Mouse (Mus musculus) heart, postnatal 4 days (tissue): ENCODE data around the gene Clec4e. TPM values are rescaled to one million over a fixed set of nuclear protein-coding genes. Genes with fewer than 3 reads are reported as not detected.
"Not testable (repeated sequence)": the region's sequence is repeated elsewhere in the genome, so short reads cannot be mapped to it uniquely, and the experiment has no call there.

ENCODE experiments used
- DNase-seq: peaks from one replicate; pipeline ENCODE4 v3.0.0; 2021
- total RNA-seq, 2 experiments: library from RNA; stranded (reverse); gene quantifications; 2 replicates each; pipeline ENCODE4 v1.2.3; 2021

The Clec4e gene
- total RNA-seq = not detected

GRCm38 (mm10) chr6:123289753-123290152, at the start of gene Clec4e:
Gene Clec4e (minus strand): TSS chr6:123289870.
- DNase-seq = no peak

- no peak for DNase-seq
Measured at GRCm38 (mm10) chr6:123332503-123332902, 42.8 kb upstream of the Clec4e start.

GRCm38 (mm10) chr6:123308033-123308432, 18.4 kb upstream of the Clec4e start, which contains the start of gene Vmn2r19:
Gene Vmn2r19 (plus strand): TSS chr6:123308333.
- DNase-seq = no peak

- not testable (repeated sequence) for DNase-seq
Measured at GRCm38 (mm10) chr6:123306315-123306714, 16.6 kb upstream of the Clec4e start.

- no peak for DNase-seq
Measured at GRCm38 (mm10) chr6:123296687-123297086, 7.0 kb upstream of the Clec4e start.

- DNase-seq = not testable (repeated sequence)
Measured at GRCm38 (mm10) chr6:123293509-123293908, 3.8 kb upstream of the Clec4e start.

- DNase-seq = no peak
Measured at GRCm38 (mm10) chr6:123292751-123293400, 3.2 kb upstream of the Clec4e start.

- no peak for DNase-seq
Measured at GRCm38 (mm10) chr6:123288931-123289330, 739 bp downstream of the Clec4e start.

GRCm38 (mm10) chr6:123286311-123286710, 3.4 kb downstream of the Clec4e start:
- no peak for DNase-seq

GRCm38 (mm10) chr6:123279443-123279842, 10.2 kb downstream of the Clec4e start:
- no peak for DNase-seq

GRCm38 (mm10) chr6:123266945-123267344, 22.7 kb downstream of the Clec4e start:
- DNase-seq = no peak

GRCm38 (mm10) chr6:123265809-123266208, 23.9 kb downstream of the Clec4e start:
- no peak for DNase-seq

- no peak for DNase-seq
Measured at GRCm38 (mm10) chr6:123264194-123264593, 25.5 kb downstream of the Clec4e start.

- no peak for DNase-seq
Measured at GRCm38 (mm10) chr6:123261555-123262161, 28.0 kb downstream of the Clec4e start, which contains the start of gene Clec4d. Gene Clec4d (plus strand): TSS chr6:123262111.

- no peak for DNase-seq
Measured at GRCm38 (mm10) chr6:123260868-123261267, 28.8 kb downstream of the Clec4e start.

- DNase-seq = no peak
Measured at GRCm38 (mm10) chr6:123259889-123260603, 29.6 kb downstream of the Clec4e start.

GRCm38 (mm10) chr6:123258946-123259345, 30.7 kb downstream of the Clec4e start:
- no peak for DNase-seq

- DNase-seq = no peak
Measured at GRCm38 (mm10) chr6:123252735-123253134, 36.9 kb downstream of the Clec4e start.

GRCm38 (mm10) chr6:123248862-123249261, 40.8 kb downstream of the Clec4e start:
- DNase-seq = not testable (repeated sequence)

GRCm38 (mm10) chr6:123244201-123244600, 45.5 kb downstream of the Clec4e start:
- no peak for DNase-seq

GRCm38 (mm10) chr6:123237582-123237981, 52.1 kb downstream of the Clec4e start:
- no peak for DNase-seq
